Mouse (Mus musculus) kidney, adult 2 months (tissue): ENCODE measurements at regions not wholly inside any gene's neighbourhood (a gene's known extent, or its start where the extent isn't known, plus 50 kb on each side); places are given as distances from the start of the nearest gene placed in this dataset.

Source experiments
- DNase-seq: peaks from one replicate; pipeline ENCODE4 v3.0.0; 2021
- H3K27ac ChIP-seq: fragments of 200-500 bp; 2 replicates; pipeline ENCODE4 v1.5.1; 2012; ENCODE audit warnings: low read depth, low read length, control low read depth, inconsistent platforms; ENCODE audit not compliant: insufficient read depth
- H3K27me3 ChIP-seq: fragments of 200-500 bp; replicated peaks from 2 replicates; pipeline ENCODE4 v1.6.1; 2012; ENCODE audit warnings: mild to moderate bottlenecking, moderate library complexity, low read length, inconsistent platforms; ENCODE audit not compliant: control insufficient read depth, insufficient read depth
- H3K36me3 ChIP-seq: fragments of 200-500 bp; 2 replicates; pipeline ENCODE4 v1.6.1; 2012; ENCODE audit warnings: mild to moderate bottlenecking, moderate library complexity, low read length, inconsistent platforms; ENCODE audit not compliant: control insufficient read depth, insufficient read depth
- H3K4me1 ChIP-seq: fragments of 200-500 bp; 2 replicates; pipeline ENCODE4 v1.6.1; 2011; ENCODE audit warnings: low read length; ENCODE audit not compliant: control insufficient read depth, insufficient read depth
- H3K4me3 ChIP-seq: fragments of 200-500 bp; 2 replicates; pipeline ENCODE4 v1.5.1; 2011; ENCODE audit warnings: mild to moderate bottlenecking, low read depth, low read length, control low read depth; ENCODE audit not compliant: insufficient read depth
- CTCF ChIP-seq: fragments of 200-500 bp; conservative IDR thresholded peaks from 2 replicates; pipeline ENCODE4 v1.5.1; 2011; ENCODE audit warnings: low read depth, mild to moderate bottlenecking, control low read depth, low read length, moderate library complexity, mixed read lengths; ENCODE audit not compliant: insufficient read depth, insufficient read length
- POLR2A ChIP-seq: fragments of 200-500 bp; IDR thresholded peaks from one replicate; pipeline ENCODE4 v1.6.1; 2011; ENCODE audit warnings: low read depth, low read length, control low read depth
- WGBS: fragments of 180-500 bp; shearing (Covaris S2); methylation state at CpG from one replicate; pipeline ENCODE4 v1.1.7; 2018; 5-methylcytosine and 5-hydroxymethylcytosine counted together

DNA sequence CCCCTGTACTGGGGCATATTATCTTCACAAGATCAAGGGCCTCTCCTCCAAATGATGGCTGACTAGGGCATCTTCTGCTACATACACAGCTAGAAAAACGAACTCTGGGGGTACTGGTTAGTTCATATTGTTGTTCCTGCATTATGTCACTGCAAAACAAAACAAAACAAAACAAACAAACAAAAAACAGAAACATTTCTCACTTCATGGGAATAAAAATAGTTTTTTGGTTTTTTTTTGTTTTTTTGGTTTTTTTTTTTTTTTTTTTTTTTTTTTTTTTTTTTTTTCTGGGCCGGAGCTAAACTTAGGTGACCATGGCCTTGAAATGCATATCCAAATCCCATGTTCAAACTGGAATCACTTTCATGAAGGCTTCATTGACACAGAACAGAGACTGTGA lies 1184.4 kb downstream of the Efna5 start:
- Histone ChIP-seq H3K4me1 (no peaks in the 10 kb centered on the region), H3K36me3 (no peaks in the 10 kb centered on the region), H3K27me3 (no peaks in the 10 kb centered on the region), H3K4me3 (no peak overlapping the region), H3K27ac (no peak overlapping the region)
- DNase-seq = no peak
- TF ChIP-seq CTCF (no peak), POLR2A (no peak)
- 84% methylated on average over 2 of the region's 2 CpGs for WGBS

DNA sequence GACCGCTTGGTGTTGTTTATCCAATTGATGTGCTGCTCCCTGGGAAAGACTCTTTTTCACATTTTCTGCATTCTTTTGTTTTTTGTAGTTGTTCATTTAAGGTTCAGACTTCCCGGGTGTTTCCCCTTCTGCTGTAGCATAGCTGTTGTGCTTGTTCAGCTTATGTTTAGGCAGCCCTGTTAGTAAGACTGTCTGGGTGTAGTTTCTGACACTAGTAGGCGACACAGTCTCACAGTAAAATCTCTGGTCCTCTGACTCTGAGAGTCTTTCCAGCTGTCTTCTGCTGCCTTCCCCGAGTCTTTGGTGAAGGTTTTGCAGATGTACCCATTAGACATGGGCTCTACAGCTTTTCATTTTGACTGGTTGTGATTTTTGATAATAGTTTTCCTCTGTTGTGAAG lies 1194.8 kb downstream of the Efna5 start:
- Histone ChIP-seq H3K27ac (no peak overlapping the region), H3K4me3 (no peak overlapping the region), H3K36me3 (no peaks in the 10 kb centered on the region), H3K27me3 (no peaks in the 10 kb centered on the region), H3K4me1 (no peaks in the 10 kb centered on the region)
- no peak for DNase-seq
- TF ChIP-seq POLR2A (no peak), CTCF (no peak)
- WGBS = 67% methylated on average over 4 of the region's 4 CpGs

DNA sequence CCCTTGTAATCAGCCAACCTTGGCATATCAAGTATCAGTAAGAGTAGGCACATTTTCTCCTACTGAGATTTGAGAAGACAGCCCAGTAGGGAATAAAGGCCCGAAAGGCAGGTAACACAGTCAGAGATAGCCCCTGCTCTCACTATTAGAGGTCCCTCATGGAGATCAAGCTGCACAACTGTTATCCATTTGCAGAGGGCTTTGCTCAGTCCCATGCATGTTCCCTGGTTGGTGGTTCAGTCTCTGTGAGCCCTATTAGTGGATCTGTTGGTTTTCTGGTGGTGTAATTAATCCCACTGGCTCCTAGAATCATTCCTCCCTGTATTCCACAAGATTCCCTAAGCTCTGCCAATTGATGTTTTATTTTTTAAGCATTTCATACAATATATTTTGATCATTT lies 1196.6 kb downstream of the Efna5 start:
- no peak for TF ChIP-seq CTCF
- TF ChIP-seq POLR2A = no peak
- Histone ChIP-seq H3K27ac (no peak overlapping the region), H3K4me1 (no peaks in the 10 kb centered on the region), H3K4me3 (no peak overlapping the region), H3K27me3 (no peaks in the 10 kb centered on the region), H3K36me3 (no peaks in the 10 kb centered on the region)
- DNase-seq = no peak
- WGBS = 89% methylated on average over 1 of the region's 1 CpGs

GRCm38 (mm10) chr17:61670651-61671050 lies 1210.5 kb downstream of the Efna5 start:
- Histone ChIP-seq H3K4me3 (no peak overlapping the region), H3K4me1 (no peaks in the 10 kb centered on the region), H3K27me3 (no peaks in the 10 kb centered on the region), H3K27ac (no peak overlapping the region), H3K36me3 (no peaks in the 10 kb centered on the region)
- WGBS = 90% methylated on average over 1 of the region's 1 CpGs
- no peak for TF ChIP-seq POLR2A
- TF ChIP-seq CTCF = no peak
- no peak for DNase-seq

DNA sequence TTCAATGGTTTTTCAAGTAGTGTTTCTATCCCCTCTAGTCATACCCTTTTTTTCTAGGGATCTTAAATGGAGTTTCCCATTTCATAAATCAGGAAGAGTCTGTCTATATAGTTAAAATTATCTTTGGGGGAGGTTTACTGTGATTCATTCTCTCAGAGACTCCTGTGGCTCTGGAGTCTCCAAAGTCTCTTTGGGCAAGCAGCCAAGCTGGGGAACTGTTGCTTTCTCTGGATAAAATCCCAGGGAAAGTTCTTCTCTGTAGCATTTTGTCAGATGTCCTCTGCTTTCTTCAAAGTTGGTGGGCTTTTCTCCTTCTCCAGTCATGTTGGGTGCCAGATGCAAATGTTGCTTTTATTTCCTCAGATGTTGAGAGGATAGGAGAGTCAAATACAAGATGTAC lies 1213.7 kb downstream of the Efna5 start:
- H3K4me3 ChIP-seq = no peak overlapping the region
- H3K36me3 ChIP-seq = no peaks in the 10 kb centered on the region
- no peaks in the 10 kb centered on the region for H3K4me1 ChIP-seq
- DNase-seq = no peak
- no peak overlapping the region for H3K27ac ChIP-seq
- TF ChIP-seq POLR2A (no peak), CTCF (no peak)
- H3K27me3 ChIP-seq = no peaks in the 10 kb centered on the region

- Histone ChIP-seq H3K36me3 (no peaks in the 10 kb centered on the region), H3K4me3 (no peak overlapping the region), H3K4me1 (no peaks in the 10 kb centered on the region), H3K27ac (no peak overlapping the region), H3K27me3 (no peaks in the 10 kb centered on the region)
- TF ChIP-seq CTCF (no peak), POLR2A (no peak)
- DNase-seq = no peak
These were observed 1216.2 kb downstream of the Efna5 start for GRCm38 (mm10) chr17:61664926-61665325.

GRCm38 (mm10) chr17:61647576-61647975 lies 1233.5 kb downstream of the Efna5 start:
- no peak overlapping the region for H3K27ac ChIP-seq
- TF ChIP-seq CTCF (no peak), POLR2A (no peak)

DNA sequence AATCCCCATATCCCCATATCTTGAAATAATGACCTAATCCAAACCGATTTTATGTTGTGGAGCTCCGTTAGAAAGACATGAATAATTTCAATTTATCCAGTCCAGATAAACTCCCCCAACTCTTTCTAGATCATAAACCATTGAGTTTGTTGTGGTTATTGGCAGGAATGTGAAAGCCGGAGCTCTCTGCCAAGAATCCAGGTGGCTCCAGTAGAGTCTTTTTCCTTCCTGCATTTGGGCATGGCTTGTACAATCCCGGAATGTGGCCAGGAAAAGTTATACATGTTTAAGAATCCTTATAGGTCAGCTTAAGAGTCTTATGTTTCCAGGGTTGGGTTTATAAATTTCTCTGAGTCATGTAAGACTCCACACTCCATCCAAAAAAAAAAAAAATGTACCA lies 1272.8 kb downstream of the Efna5 start:
- no peak for TF ChIP-seq POLR2A
- TF ChIP-seq CTCF = no peak
- 61% methylated on average over 4 of the region's 4 CpGs for WGBS
- no peaks in the 10 kb centered on the region for H3K27me3 ChIP-seq
- H3K4me3 ChIP-seq = no peak overlapping the region
- H3K4me1 ChIP-seq = no peaks in the 10 kb centered on the region
- H3K36me3 ChIP-seq = no peaks in the 10 kb centered on the region
- no peak overlapping the region for H3K27ac ChIP-seq
- no peak for DNase-seq

More at GRCm38 (mm10) chr17:61647576-61647975, 1233.5 kb downstream of the Efna5 start:
- Histone ChIP-seq H3K4me3 (no peak overlapping the region), H3K27me3 (no peaks in the 10 kb centered on the region), H3K36me3 (no peaks in the 10 kb centered on the region), H3K4me1 (no peaks in the 10 kb centered on the region)
- no peak for DNase-seq
